Mouse (Mus musculus) large intestine, adult 2 months (tissue): ENCODE measurements around the gene Reg4. TPM values are rescaled to one million over a fixed set of nuclear protein-coding genes. Genes with fewer than 3 reads are reported as not detected.

Experiments
- DNase-seq: peaks from one replicate; pipeline ENCODE4 v3.0.0-alpha.2; 2012; ENCODE audit warnings: low read depth, low spot score
- WGBS: fragments of 180-500 bp; shearing (Covaris S2); methylation state at CpG from one replicate; pipeline ENCODE4 v1.1.7; 2018; 5-methylcytosine and 5-hydroxymethylcytosine counted together
- polyA plus RNA-seq: library from polyadenylated mRNA; depleted of rRNA; stranded (reverse); fragments of >200 nt; gene quantifications from 2 replicates; pipeline ENCODE4 v1.2.3, GENCODE M21; 2012; rRNA removed

Gene Reg4
- polyA plus RNA-seq, 1 experiment, result 80.7 TPM

GRCm38 (mm10) chr3:98273623-98274398 lies 51.9 kb downstream of the Reg4 start:
- 40% methylated on average over 11 of the region's 11 CpGs for WGBS

GRCm38 (mm10) chr3:98279682-98280081 lies 57.7 kb downstream of the Reg4 start:
- DNase-seq, result no peak
- WGBS, result 26% methylated on average over 4 of the region's 4 CpGs

More at GRCm38 (mm10) chr3:98273623-98274398, 51.9 kb downstream of the Reg4 start:
- DNase-seq, result no peak

- DNase-seq, result no peak
- 15% methylated on average over 14 of the region's 14 CpGs for WGBS
These were observed 58.4 kb downstream of the Reg4 start, which contains the start of gene Hmgcs2 for GRCm38 (mm10) chr3:98280204-98280932. Hmgcs2 (plus strand) TSS chr3:98280435.

- WGBS, result 11% methylated on average over 12 of the region's 12 CpGs
- no peak for DNase-seq
These were observed 59.1 kb downstream of the Reg4 start for GRCm38 (mm10) chr3:98280933-98281678.

GRCm38 (mm10) chr3:98282422-98282821 lies 60.5 kb downstream of the Reg4 start:
- WGBS, result 55% methylated on average over 8 of the region's 8 CpGs
- DNase-seq, result no peak

- no peak for DNase-seq
- 53% methylated on average over 5 of the region's 5 CpGs for WGBS
These were observed 61.2 kb downstream of the Reg4 start for GRCm38 (mm10) chr3:98283205-98283604.

Other genes with a start within 250 kb of the Reg4 start
- 5.1 and 9.0 TPM in 2 replicates for gene Notch2, start 208.6 kb upstream of the Reg4 start, polyA plus RNA-seq
- gene Adam30, start 61.5 kb upstream of the Reg4 start, polyA plus RNA-seq, result not detected in 2 replicates
- gene Hmgcs2, start 58.3 kb downstream of the Reg4 start, polyA plus RNA-seq, result 2.7 and 4.2 TPM in 2 replicates
- 23.3 and 26.8 TPM in 2 replicates for gene Phgdh, start 117.8 kb downstream of the Reg4 start, polyA plus RNA-seq
- gene Zfp697, start 160.3 kb downstream of the Reg4 start, polyA plus RNA-seq, result 0.52 and 1.0 TPM in 2 replicates
- not detected in 2 replicates for gene Gm4450, start 235.0 kb downstream of the Reg4 start, polyA plus RNA-seq